Mouse (Mus musculus) megakaryocyte, embryonic 14.5 days (primary cell): ENCODE data around the gene Sh2d1b2.

Experiments
- FLI1 ChIP-seq: IDR thresholded peaks from 2 replicates; pipeline ENCODE4 v1.6.1; 2012; ENCODE audit warnings: low read length, inconsistent platforms, mixed read lengths
- GATA1 ChIP-seq: IDR thresholded peaks from 3 replicates; pipeline ENCODE4 v1.6.1; 2012; ENCODE audit warnings: mixed read lengths, low read length, inconsistent platforms, borderline replicate concordance

DNA sequence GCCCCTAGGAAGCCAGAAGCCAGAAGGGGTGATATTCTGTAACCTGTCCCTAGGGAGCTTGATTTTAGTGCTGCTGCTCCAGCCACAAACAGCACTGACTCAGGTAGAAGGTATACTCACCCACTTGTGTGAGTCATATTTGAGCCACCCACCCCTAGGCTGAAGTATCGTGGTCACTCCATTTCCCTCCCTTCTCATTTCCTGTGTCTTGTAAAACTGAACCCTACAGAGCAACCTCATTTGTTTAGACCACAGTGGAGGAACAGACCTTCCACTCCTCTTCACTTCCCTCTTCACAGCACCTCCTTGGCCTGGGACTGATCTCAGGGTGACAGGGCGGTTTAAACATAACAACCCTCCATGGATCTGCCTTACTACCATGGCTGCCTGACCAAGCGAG is 44.5 kb downstream of the Sh2d1b2 start, which contains the start of gene Sh2d1b1:
- no peak for TF ChIP-seq FLI1
- TF ChIP-seq GATA1: no peak
